Mouse (Mus musculus) erythroblast, embryonic 14.5 days (primary cell): ENCODE results near the gene Gm3233. TPM values are rescaled to one million over a fixed set of nuclear protein-coding genes. Genes with fewer than 3 reads are reported as not detected.
"Not testable (repeated sequence)": the region's sequence is repeated elsewhere in the genome, so short reads cannot be mapped to it uniquely, and the experiment has no call there.

Experiments used
- H3K27me3 ChIP-seq: 2 replicates; pipeline ENCODE4 v1.6.1; 2012; ENCODE audit warnings: inconsistent platforms; ENCODE audit not compliant: control insufficient read depth
- H3K36me3 ChIP-seq: 2 replicates; pipeline ENCODE4 v1.6.1; 2012; ENCODE audit warnings: mild to moderate bottlenecking, inconsistent platforms; ENCODE audit not compliant: control insufficient read depth
- H3K4me1 ChIP-seq: 2 replicates; pipeline ENCODE4 v1.6.1; 2012; ENCODE audit warnings: inconsistent platforms; ENCODE audit not compliant: control insufficient read depth
- H3K4me3 ChIP-seq: replicated peaks from 2 replicates; pipeline ENCODE3; 2012; ENCODE audit warnings: moderate library complexity, mild to moderate bottlenecking, inconsistent platforms
- H3K9me3 ChIP-seq: 2 replicates; pipeline ENCODE4 v1.6.1; 2012; ENCODE audit warnings: low read length, inconsistent platforms, mixed read lengths; ENCODE audit not compliant: control insufficient read depth
- GATA1 ChIP-seq: IDR thresholded peaks from 2 replicates; pipeline ENCODE4 v1.6.1; 2012; ENCODE audit warnings: low read length, inconsistent platforms, mixed read lengths
- TAL1 ChIP-seq: IDR thresholded peaks from 3 replicates; pipeline ENCODE4 v1.6.1; 2012; ENCODE audit warnings: low read length, inconsistent platforms, mixed read lengths
- polyA plus RNA-seq: library from polyadenylated mRNA; stranded (reverse); fragments of >175 nt; gene quantifications from 2 replicates; pipeline ENCODE4 v1.2.3, GENCODE M21; 2012

The Gm3233 gene
- polyA plus RNA-seq, 1 experiment: not detected

- Histone ChIP-seq H3K9me3 (no peaks in the 10 kb centered on the region), H3K36me3 (no peaks in the 10 kb centered on the region), H3K4me1 (no peaks in the 10 kb centered on the region), H3K4me3 (no peak within 1 kb of the TSS), H3K27me3 (no peaks in the 10 kb centered on the region)
- TF ChIP-seq TAL1 (no peak), GATA1 (no peak)
Measured at GRCm38 (mm10) chr10:77726186-77726585, 33.3 kb downstream of the Gm3233 start, which contains the start of gene Gm10100. Gm10100 (plus strand) TSS chr10:77726486.

- H3K27me3 ChIP-seq: no peaks in the 10 kb centered on the region
- H3K4me3 ChIP-seq: no peak overlapping the region
- TF ChIP-seq GATA1: no peak
- no peak for TF ChIP-seq TAL1
- H3K36me3 ChIP-seq: no peaks in the 10 kb centered on the region
- H3K4me1 ChIP-seq: no peaks in the 10 kb centered on the region
- peaks cover 7% of the 10 kb centered on the region for H3K9me3 ChIP-seq
Measured at GRCm38 (mm10) chr10:77724855-77725254, 34.6 kb downstream of the Gm3233 start.

- H3K27me3 ChIP-seq, H3K9me3 ChIP-seq, H3K4me1 ChIP-seq, H3K36me3 ChIP-seq, H3K4me3 ChIP-seq: not testable (repeated sequence)
Measured at GRCm38 (mm10) chr10:77720299-77720698, 39.2 kb downstream of the Gm3233 start, which contains the start of gene Krtap12-1. Krtap12-1 (plus strand) TSS chr10:77720599.

GRCm38 (mm10) chr10:77715507-77715906 is 44.0 kb downstream of the Gm3233 start, which contains the start of gene Gm10142:
Gm10142 (plus strand) TSS chr10:77715807.
- H3K27me3 ChIP-seq: no peaks in the 10 kb centered on the region
- no peak within 1 kb of the TSS for H3K4me3 ChIP-seq
- TF ChIP-seq TAL1: no peak
- TF ChIP-seq GATA1: no peak
- H3K9me3 ChIP-seq: peaks cover 10% of the 10 kb centered on the region
- no peaks in the 10 kb centered on the region for H3K4me1 ChIP-seq
- H3K36me3 ChIP-seq: no peaks in the 10 kb centered on the region

- TF ChIP-seq GATA1: no peak
- no peak for TF ChIP-seq TAL1
- Histone ChIP-seq H3K27me3 (no peaks in the 10 kb centered on the region), H3K36me3 (no peaks in the 10 kb centered on the region), H3K4me1 (no peaks in the 10 kb centered on the region), H3K4me3 (no peak overlapping the region), H3K9me3 (peaks cover 5% of the 10 kb centered on the region)
Measured at GRCm38 (mm10) chr10:77713734-77714133, 45.7 kb downstream of the Gm3233 start.

- H3K9me3 ChIP-seq: peaks cover 10% of the 10 kb centered on the region
- H3K4me1 ChIP-seq, H3K27me3 ChIP-seq, H3K36me3 ChIP-seq, H3K4me3 ChIP-seq: not testable (repeated sequence)
Measured at GRCm38 (mm10) chr10:77711157-77711556, 48.3 kb downstream of the Gm3233 start, which contains the start of gene Gm10024. Gm10024 (plus strand) TSS chr10:77711457.

GRCm38 (mm10) chr10:77709831-77710230 is 49.7 kb downstream of the Gm3233 start:
- H3K4me3 ChIP-seq: no peak overlapping the region
- H3K36me3 ChIP-seq: no peaks in the 10 kb centered on the region
- H3K9me3 ChIP-seq: peaks cover 10% of the 10 kb centered on the region
- H3K27me3 ChIP-seq: no peaks in the 10 kb centered on the region
- H3K4me1 ChIP-seq: no peaks in the 10 kb centered on the region
- no peak for TF ChIP-seq TAL1
- no peak for TF ChIP-seq GATA1

Other genes starting within 250 kb of the Gm3233 start
- 7.2 and 8.8 TPM in 2 replicates for gene Fam207a, start 243.9 kb downstream of the Gm3233 start, polyA plus RNA-seq
- gene Itgb2, start 229.4 kb downstream of the Gm3233 start, polyA plus RNA-seq: 0.14 and 0.23 TPM in 2 replicates
- 7.2 and 9.7 TPM in 2 replicates for gene Pttg1ip, start 178.0 kb downstream of the Gm3233 start, polyA plus RNA-seq
- 3.1 and 3.3 TPM in 2 replicates for gene Sumo3, start 153.6 kb downstream of the Gm3233 start, polyA plus RNA-seq
- gene Gm49325, start 153.5 kb downstream of the Gm3233 start, polyA plus RNA-seq: not detected in 2 replicates
- gene Ube2g2, start 137.4 kb downstream of the Gm3233 start, polyA plus RNA-seq: 2.6 and 2.9 TPM in 2 replicates
- gene Tspear, start 73.1 kb downstream of the Gm3233 start, polyA plus RNA-seq: not detected in 2 replicates
- gene Gm19402, start 68.9 kb downstream of the Gm3233 start, polyA plus RNA-seq: not detected in 2 replicates
- not detected in 2 replicates for gene Gm9508, start 62.4 kb downstream of the Gm3233 start, polyA plus RNA-seq
- not detected in 2 replicates for gene Gm10272, start 53.1 kb downstream of the Gm3233 start, polyA plus RNA-seq
- gene Gm10024, start 48.2 kb downstream of the Gm3233 start, polyA plus RNA-seq: not detected in 2 replicates
- gene Gm10142, start 43.9 kb downstream of the Gm3233 start, polyA plus RNA-seq: not detected in 2 replicates
- gene Krtap12-1, start 39.1 kb downstream of the Gm3233 start, polyA plus RNA-seq: not detected in 2 replicates
- not detected in 2 replicates for gene Gm10100, start 33.2 kb downstream of the Gm3233 start, polyA plus RNA-seq
- gene Gm18596, start 17.0 kb downstream of the Gm3233 start, polyA plus RNA-seq: not detected in 2 replicates
- gene Gm9736, start 8.3 kb downstream of the Gm3233 start, polyA plus RNA-seq: not detected in 2 replicates
- not detected in 2 replicates for gene Gm3238, start 11.6 kb upstream of the Gm3233 start, polyA plus RNA-seq
- gene Gm7138, start 17.3 kb upstream of the Gm3233 start, polyA plus RNA-seq: not detected in 2 replicates
- not detected in 2 replicates for gene Gm3250, start 22.9 kb upstream of the Gm3233 start, polyA plus RNA-seq
- not detected in 2 replicates for gene Gm7137, start 28.5 kb upstream of the Gm3233 start, polyA plus RNA-seq
- not detected in 2 replicates for gene Gm9639, start 35.4 kb upstream of the Gm3233 start, polyA plus RNA-seq
- gene Gm19668, start 39.5 kb upstream of the Gm3233 start, polyA plus RNA-seq: not detected in 2 replicates
- gene Gm9507, start 52.2 kb upstream of the Gm3233 start, polyA plus RNA-seq: not detected in 2 replicates
- not detected in 2 replicates for gene Gm2696, start 55.0 kb upstream of the Gm3233 start, polyA plus RNA-seq
- gene Krtap10-4, start 67.4 kb upstream of the Gm3233 start, polyA plus RNA-seq: not detected in 2 replicates
- 0.04 TPM in 1 of 2 replicates, not detected in the other for gene Krtap10-10, start 76.3 kb upstream of the Gm3233 start, polyA plus RNA-seq
- gene Gm36176, start 87.1 kb upstream of the Gm3233 start, polyA plus RNA-seq: not detected in 2 replicates
- gene Gm10318, start 93.2 kb upstream of the Gm3233 start, polyA plus RNA-seq: not detected in 2 replicates
- not detected in 2 replicates for gene Gm3285, start 102.3 kb upstream of the Gm3233 start, polyA plus RNA-seq
- gene Lrrc3, start 142.9 kb upstream of the Gm3233 start, polyA plus RNA-seq: 0.01 TPM in 1 of 2 replicates, not detected in the other
- 0.01 and 0.02 TPM in 2 replicates for gene Trpm2, start 210.9 kb upstream of the Gm3233 start, polyA plus RNA-seq
- 1.2 and 2.4 TPM in 2 replicates for gene 1810043G02Rik, start 218.8 kb upstream of the Gm3233 start, polyA plus RNA-seq